Mouse (Mus musculus) bone marrow, adult 2 months (tissue): ENCODE measurements around the gene Cdc40.

Source experiments
- CTCF ChIP-seq: fragments of 200-500 bp; IDR thresholded peaks from 2 replicates; pipeline ENCODE4 v1.5.1; 2011; ENCODE audit warnings: low read length, control low read depth; ENCODE audit not compliant: control insufficient read depth, insufficient read depth
- POLR2A ChIP-seq: fragments of 200-500 bp; IDR thresholded peaks from 2 replicates; pipeline ENCODE4 v1.6.1; 2011; ENCODE audit warnings: low read depth, mild to moderate bottlenecking, control low read depth, low read length, borderline replicate concordance; ENCODE audit not compliant: control insufficient read depth

- TF ChIP-seq CTCF = no peak
- TF ChIP-seq POLR2A = no peak
Observed at GRCm38 (mm10) chr10:40895765-40896164, 12.7 kb upstream of the Cdc40 start.
